In genomic region chr5:34259172-34259816, GRCm38 (mm10) we compare ENCODE assay signal across 28 mouse cellular contexts. TPM values are rescaled to one million over a fixed set of nuclear protein-coding genes. Genes with fewer than 3 reads are reported as not detected.
"Had no signal": no experiment of that assay in that cellular context is flagged by ENCODE, and none has a peak within 500 bp of the region (broad histone marks: within the 10 kb centered on the region; RNA-seq: fewer than 3 reads in every experiment).

No protein-coding gene starts in this region.

- DNase-seq: kidney, adult 2 months; kidney, postnatal 25 days; layer of hippocampus, adult 9-11 months; liver; liver, embryonic 13.5 days; lung, embryonic 14.5 days; lung, postnatal 4 days; midbrain, embryonic 14.5 days; retina, postnatal 1 day; right cerebral cortex, postnatal 25 days; spleen, adult 18-20 months; thymus, adult 18-20 months; thymus, postnatal 25 days had no signal

- H3K9ac ChIP-seq: limb, embryonic 13.5 days; liver, embryonic 13.5 days; lung, embryonic 14.5 days; neural tube, embryonic 12.5 days; neural tube, embryonic 15.5 days had no signal

- H3K9me3 ChIP-seq: limb, embryonic 10.5 days; limb, embryonic 13.5 days; liver, embryonic 13.5 days; neural tube, embryonic 12.5 days; neural tube, embryonic 15.5 days had no signal

- H3K4me1 ChIP-seq: limb, embryonic 10.5 days; limb, embryonic 13.5 days; liver, embryonic 13.5 days; neural tube, embryonic 12.5 days; neural tube, embryonic 15.5 days had no signal

- H3K36me3 ChIP-seq: limb, embryonic 10.5 days; limb, embryonic 13.5 days; liver, embryonic 13.5 days; neural tube, embryonic 12.5 days; neural tube, embryonic 15.5 days had no signal

- H3K4me2 ChIP-seq: limb, embryonic 13.5 days; liver, embryonic 13.5 days; lung, embryonic 14.5 days; midbrain, embryonic 11.5 days; neural tube, embryonic 12.5 days; neural tube, embryonic 15.5 days had no signal

- H3K27ac ChIP-seq: kidney, postnatal 0 days; layer of hippocampus, adult 2 months; limb, embryonic 10.5 days; limb, embryonic 13.5 days; liver, embryonic 13.5 days; neural tube, embryonic 12.5 days; neural tube, embryonic 15.5 days had no signal

- H3K4me3 ChIP-seq: layer of hippocampus, adult 2 months; limb, embryonic 10.5 days; limb, embryonic 13.5 days; liver, embryonic 13.5 days; neural tube, embryonic 12.5 days; neural tube, embryonic 15.5 days had no signal

- ATAC-seq: intestine, embryonic 16.5 days; lung, postnatal 0 days had no signal

- H3K27me3 ChIP-seq: limb, embryonic 13.5 days; liver, embryonic 13.5 days; neural tube, embryonic 12.5 days; neural tube, embryonic 15.5 days had no signal

RNA-seq across cellular contexts. Expression of gene Zfyve28, which starts 29.0 kb away (rescaled TPM):
- total RNA-seq: megakaryocyte-erythroid progenitor cell, adult 5-6 weeks had no signal

RNA-seq across cellular contexts. Expression of gene Cfap99, which starts 29.1 kb away (rescaled TPM):
- total RNA-seq: megakaryocyte progenitor cell, adult 5-6 weeks; megakaryocyte-erythroid progenitor cell, adult 5-6 weeks had no signal
- polyA plus RNA-seq: intestine, embryonic 16.5 days; kidney, embryonic 14.5 days; kidney, postnatal 0 days; large intestine, adult 2 months; limb, embryonic 10.5 days; limb, embryonic 13.5 days; liver, embryonic 13.5 days; liver, embryonic 16.5 days; lung, embryonic 14.5 days; midbrain, embryonic 14.5 days; neural tube, embryonic 12.5 days; neural tube, embryonic 15.5 days; stomach, embryonic 16.5 days had no signal
